Mouse (Mus musculus): ENCODE results near the gene 1700067K01Rik.

The 1700067K01Rik gene

GRCm38 (mm10) chr8:84010625-84011611 lies 9.6 kb downstream of the 1700067K01Rik start:
- DNase-seq (ENCODE audit: low read depth, low spot score): peak; percentile 85

GRCm38 (mm10) chr8:84011705-84012498 lies 10.6 kb downstream of the 1700067K01Rik start, which contains the start of gene 2210011C24Rik:
TSS of gene 2210011C24Rik (minus strand) at chr8:84012171.
- peak; percentile 85 for DNase-seq (ENCODE audit: low read depth, low spot score)

DNA sequence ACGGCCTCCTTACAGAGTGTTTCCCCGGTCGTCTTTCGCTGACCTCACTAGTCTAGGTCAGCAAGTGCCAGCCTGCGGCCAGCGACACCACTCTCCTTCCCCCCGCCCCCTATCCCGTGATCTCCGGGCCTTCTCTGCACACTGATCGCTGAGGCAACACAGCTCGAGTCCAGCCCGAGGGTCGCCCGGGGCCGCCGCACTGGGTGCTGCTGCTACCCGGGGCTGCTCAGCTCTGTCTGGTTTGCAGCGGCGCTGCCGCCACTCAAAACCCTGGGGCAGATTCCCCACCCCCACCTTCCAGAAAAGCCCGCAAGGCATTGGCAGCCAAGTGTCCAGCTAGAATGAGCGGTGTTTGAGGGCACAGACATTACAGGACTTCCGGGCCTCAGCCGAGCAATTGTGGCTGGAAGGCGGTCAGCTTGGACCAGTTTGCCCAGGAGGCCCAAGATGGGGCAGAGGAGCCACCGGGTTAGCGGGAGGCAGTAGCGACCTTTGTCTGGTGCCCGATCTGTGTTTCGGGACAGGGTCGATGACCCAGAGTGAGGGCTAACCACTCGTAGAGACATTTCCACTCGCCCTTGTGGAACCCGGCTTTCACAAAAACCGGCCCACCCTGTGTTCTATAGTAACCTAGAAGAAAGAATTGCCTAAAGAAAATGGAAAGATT lies 11.3 kb downstream of the 1700067K01Rik start:
- peak; percentile 38 for DNase-seq (ENCODE audit: low read depth, low spot score)

- peak; percentile 39 for DNase-seq (ENCODE audit: low read depth, low spot score)
Observed at GRCm38 (mm10) chr8:84015833-84016232, 14.5 kb downstream of the 1700067K01Rik start.

DNA sequence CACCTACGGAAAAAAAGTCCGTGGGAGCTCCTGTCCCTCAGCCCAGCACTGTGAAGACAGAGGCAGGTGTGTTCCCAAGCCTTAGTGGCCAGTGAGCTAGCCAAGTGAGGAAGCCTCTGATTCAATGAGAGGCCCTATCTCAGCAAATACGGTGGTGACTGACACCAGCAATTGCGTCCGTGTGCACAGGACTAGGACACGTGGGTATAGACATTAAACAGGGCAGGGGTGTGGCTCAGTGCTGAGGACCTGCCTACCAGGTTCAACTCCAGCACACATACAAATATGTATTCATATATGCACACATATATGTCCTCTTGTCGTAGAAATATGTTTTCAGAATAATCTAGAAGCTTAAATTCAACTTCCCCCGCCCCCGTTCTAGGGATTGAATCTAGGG lies 18.4 kb downstream of the 1700067K01Rik start:
- DNase-seq (ENCODE audit: low read depth, low spot score): no peak

DNA sequence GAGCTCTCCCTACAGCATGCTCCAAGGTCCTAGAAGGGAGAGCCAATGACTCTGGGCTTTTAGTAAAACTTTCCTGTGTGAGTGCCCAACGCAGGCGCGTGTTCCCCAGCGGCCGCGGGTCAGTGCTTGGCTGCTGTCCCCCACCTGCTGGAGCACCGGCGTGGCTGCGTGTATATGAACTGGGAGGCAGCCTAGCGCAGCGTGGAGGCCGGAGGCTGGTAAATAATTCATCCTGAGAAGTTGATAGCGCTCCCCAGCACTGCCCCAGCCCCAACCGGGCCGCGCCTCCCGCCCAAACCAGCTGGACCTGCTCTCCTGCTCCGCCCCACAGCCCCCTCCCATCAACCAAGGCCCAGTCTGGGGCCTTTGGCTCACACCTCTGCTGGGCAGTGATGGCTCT lies 19.8 kb downstream of the 1700067K01Rik start, which contains the start of gene Palm3:
TSS of gene Palm3 (plus strand) at position 376 of the 400 bp plus-strand sequence.
- DNase-seq (ENCODE audit: low read depth, low spot score): peak; percentile 60

GRCm38 (mm10) chr8:84021569-84021968 lies 20.3 kb downstream of the 1700067K01Rik start:
- DNase-seq (ENCODE audit: low read depth, low spot score): peak; percentile 91

GRCm38 (mm10) chr8:84023085-84023484 lies 21.8 kb downstream of the 1700067K01Rik start:
- DNase-seq (ENCODE audit: low read depth, low spot score): no peak

DNA sequence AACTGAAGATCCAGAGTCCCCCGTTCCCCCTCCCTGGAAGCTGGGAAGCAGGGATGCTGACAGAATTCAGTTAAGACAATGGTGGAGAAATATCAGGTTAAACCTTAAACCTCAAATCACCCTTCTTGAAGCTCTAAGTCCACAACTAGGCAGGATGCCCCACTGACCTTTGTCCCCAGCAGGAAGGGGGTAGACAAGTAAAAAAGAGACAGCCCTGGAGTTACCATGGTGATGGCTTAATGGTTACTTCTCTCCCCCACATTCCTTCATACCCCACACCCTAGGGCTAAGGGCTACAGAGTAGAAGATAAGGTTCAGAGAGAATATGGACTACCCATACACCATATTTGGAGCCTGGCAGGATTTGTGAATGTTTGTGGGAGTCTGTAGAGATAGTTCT lies 22.3 kb downstream of the 1700067K01Rik start:
- no peak for DNase-seq (ENCODE audit: low read depth, low spot score)

DNA sequence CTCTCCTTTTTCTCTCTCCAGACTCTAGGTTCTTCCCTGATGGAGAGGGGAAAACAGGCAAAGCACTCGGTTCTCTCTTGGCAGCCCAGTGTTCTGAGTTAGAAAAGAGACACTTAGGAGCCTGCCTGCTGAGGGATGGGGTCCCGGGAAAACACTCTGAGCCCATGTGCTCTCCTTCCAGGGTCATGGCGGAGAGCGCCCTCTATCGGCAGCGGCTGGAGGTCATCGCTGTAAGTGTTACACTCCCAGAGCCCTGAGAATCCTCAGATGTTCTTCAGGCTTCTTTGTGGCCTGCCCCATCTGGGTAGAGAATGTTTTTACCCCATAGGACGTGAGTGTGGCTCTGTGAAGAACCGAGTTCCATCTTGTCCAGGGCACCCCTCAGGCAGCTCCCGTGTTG lies 22.9 kb downstream of the 1700067K01Rik start:
- DNase-seq (ENCODE audit: low read depth, low spot score): peak; percentile 90

DNA sequence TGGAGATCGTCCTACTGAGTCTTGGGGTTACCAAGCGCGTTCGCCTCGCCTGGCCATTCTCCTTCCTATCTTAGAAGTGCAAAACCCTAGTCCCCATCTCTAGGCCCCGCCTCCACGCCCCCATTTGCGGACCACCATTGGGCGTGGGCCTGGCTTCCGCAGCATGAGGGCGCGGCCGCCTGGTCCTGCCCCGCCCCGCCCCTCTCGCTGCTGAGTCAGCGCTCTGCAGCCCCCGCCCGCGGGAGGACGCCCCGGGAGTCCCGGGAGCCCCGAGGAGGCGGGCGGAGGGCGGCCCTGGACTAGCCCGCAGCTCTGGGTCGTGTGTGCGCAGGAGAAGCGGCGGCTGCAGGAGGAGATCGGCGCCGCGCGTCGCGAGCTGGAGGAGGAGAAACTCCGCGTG lies 24.6 kb downstream of the 1700067K01Rik start:
- peak; percentile 74 for DNase-seq (ENCODE audit: low read depth, low spot score)

DNA sequence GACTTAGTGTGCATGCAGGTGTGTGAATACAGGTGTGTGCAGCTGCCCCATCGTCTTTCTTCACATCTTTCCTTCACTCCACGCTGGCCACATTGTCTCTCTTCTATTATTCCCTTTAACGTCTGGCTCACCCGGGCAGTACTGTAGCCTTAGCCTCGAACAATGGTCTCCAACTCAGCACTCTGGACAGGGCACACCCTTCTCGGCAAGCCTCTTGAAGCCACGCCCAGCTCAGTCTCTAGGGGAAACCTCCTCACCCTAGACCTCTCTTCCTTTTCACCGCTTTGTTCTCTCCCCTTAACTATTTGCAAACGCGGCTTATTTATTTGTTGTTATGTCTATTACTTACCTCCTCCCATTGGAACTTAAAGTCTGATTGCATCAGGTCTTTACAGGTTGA lies 26.1 kb downstream of the 1700067K01Rik start:
- peak; percentile 82 for DNase-seq (ENCODE audit: low read depth, low spot score)

GRCm38 (mm10) chr8:84029272-84029671 lies 28.0 kb downstream of the 1700067K01Rik start:
- DNase-seq (ENCODE audit: low read depth, low spot score): peak; percentile 53

DNA sequence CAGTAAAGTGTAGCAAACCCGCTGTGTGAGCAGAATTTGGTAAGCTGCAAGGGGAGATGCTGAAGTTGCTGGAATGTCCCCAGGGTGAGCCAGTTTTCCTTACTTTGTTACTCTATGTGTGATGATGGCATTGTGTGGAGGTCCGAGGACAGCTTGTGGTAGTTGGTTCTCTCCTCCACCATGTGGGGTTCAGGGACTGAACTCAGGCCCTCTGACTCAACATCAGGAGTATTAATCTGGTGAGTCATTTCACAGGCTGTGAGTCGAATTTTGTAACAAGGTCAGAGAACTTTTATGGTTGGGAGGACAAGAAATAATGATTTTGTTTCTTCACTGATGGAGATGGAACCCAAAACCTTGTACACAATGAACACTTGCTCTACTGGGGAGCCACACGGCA lies 31.5 kb downstream of the 1700067K01Rik start:
- no peak for DNase-seq (ENCODE audit: low read depth, low spot score)

- DNase-seq (ENCODE audit: low read depth, low spot score): no peak
Observed at GRCm38 (mm10) chr8:84038015-84038414, 36.7 kb downstream of the 1700067K01Rik start.

- peak; percentile 90 for DNase-seq (ENCODE audit: low read depth, low spot score)
Observed at GRCm38 (mm10) chr8:84039050-84039449, 37.7 kb downstream of the 1700067K01Rik start.

- peak; percentile 59 for DNase-seq (ENCODE audit: low read depth, low spot score)
Observed at GRCm38 (mm10) chr8:84042066-84042947, 41.0 kb downstream of the 1700067K01Rik start, which contains the start of gene Il27ra. TSS of gene Il27ra (minus strand) at chr8:84042589.

DNA sequence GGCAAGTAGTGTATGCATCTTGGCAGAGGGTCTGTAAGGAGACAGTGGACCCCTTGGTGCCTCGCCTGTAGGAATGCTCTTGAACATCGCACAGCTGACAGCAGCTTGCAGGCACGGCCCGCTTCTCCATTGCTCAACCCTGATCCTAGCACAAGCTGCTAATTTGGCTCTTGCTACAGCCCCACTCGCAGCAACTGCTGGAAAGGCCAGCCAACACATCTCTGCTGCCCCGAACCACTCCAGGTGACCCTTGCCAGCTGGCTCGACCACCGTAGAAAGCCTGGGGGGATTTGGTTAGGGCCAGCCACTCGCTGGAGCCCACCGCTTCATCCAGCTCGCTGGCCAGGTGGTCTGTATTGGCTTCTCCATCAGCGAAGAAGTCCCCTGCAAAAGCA lies 41.6 kb downstream of the 1700067K01Rik start:
- DNase-seq (ENCODE audit: low read depth, low spot score): no peak

DNA sequence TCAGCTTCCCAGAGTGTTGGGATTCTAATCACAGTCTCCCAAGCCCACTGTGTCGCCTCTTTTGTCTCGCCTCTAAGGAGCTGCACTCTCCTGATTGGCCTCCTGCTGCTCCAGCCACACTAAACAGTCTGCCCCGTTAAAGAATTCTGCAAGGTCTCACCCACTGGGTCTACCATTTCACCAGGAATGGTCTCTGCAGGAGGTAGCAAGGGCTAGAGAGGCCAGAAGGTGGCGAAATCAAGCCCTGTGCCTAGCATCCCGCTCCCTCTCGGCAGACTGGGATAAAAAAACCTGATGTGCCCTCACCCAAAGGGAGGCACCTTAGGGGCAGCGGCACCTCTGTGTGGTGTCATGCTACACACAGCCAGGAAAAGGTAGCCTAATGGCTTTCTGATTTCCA lies 42.8 kb downstream of the 1700067K01Rik start:
- peak; percentile 55 for DNase-seq (ENCODE audit: low read depth, low spot score)

DNA sequence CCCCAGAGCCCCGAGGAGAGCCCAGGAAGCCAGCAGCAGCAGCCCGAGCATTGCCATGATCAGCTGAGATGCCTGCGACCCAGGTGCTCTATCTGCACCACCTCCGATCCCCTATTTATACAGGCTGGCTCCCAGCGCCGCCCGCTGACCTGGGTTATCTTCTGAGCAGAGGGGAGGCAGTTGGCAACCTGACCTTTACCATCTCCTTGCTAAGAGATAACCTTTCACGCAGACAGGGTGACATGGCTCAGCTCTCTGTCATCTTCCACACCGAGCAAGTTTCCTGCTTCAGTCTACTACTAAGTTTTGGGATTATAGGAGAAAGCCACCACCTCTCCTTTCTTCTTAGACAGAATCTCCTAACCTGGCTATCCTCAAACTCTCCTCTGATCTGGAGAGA lies 43.6 kb downstream of the 1700067K01Rik start, which contains the start of gene Rln3:
TSS of gene Rln3 (minus strand) at position 101 of the 400 bp plus-strand sequence.
- DNase-seq (ENCODE audit: low read depth, low spot score): no peak

Data from ZHBTc4 (cell line).